Mouse (Mus musculus): ENCODE data around the gene Exoc6b. TPM values are rescaled to one million over a fixed set of nuclear protein-coding genes. Genes with fewer than 3 reads are reported as not detected.
A peak's percentile ranks its signal among the peaks of the same experiment; 100 is the strongest.
"Not testable (repeated sequence)": the region's sequence is repeated elsewhere in the genome, so short reads cannot be mapped to it uniquely, and the experiment has no call there.

Gene Exoc6b
- total RNA-seq, 1 experiment: 19.8 TPM

DNA sequence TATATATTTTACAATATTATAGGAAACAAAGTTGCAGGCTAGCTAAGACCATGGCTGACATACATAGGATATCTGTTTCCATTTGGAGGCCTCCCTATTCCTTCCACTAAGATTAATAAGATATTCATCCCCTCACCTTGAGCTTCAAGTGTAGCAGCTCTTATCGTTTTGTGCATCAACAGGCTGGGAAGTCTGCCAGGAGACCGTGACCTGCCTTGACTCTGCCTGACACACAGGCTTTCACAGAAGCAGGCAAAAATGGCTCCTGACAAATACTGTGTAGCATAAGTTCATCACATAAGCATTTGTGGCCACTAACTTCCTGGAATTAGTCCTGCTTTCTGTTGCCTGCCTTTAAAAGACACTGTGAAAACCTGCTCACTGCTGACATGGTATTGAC lies 27.1 kb upstream of the Exoc6b start:
- Histone ChIP-seq H3K9ac (ENCODE audit: insufficient read depth, low read depth, low read length, poor library complexity, severe bottlenecking) (no peak overlapping the region), H3K4me3 (ENCODE audit: insufficient read depth in 1 of 2, low read depth in 1 of 2, low read length in 2 of 2, poor library complexity in 1 of 2, severe bottlenecking in 1 of 2) (no peak overlapping the region), H3K4me1 (ENCODE audit: control insufficient read depth in 2 of 2, insufficient read depth in 2 of 2, low read length in 2 of 2, poor library complexity in 1 of 2) (no peaks in the 10 kb centered on the region), H3K9me3 (ENCODE audit: control insufficient read depth, insufficient read depth, low read depth, low read length) (no peaks in the 10 kb centered on the region), H3K27ac (ENCODE audit: insufficient read depth, low read depth, low read length, poor library complexity, severe bottlenecking) (no peak overlapping the region), H3K36me3 (ENCODE audit: control insufficient read depth, insufficient read depth, low read length, poor library complexity, severe bottlenecking) (no peaks in the 10 kb centered on the region)
- in situ Hi-C loops (cut with MboI; ENCODE audit: low sequenced_read_pairs in 2 of 2, unreplicated experiment in 2 of 2): no loop called here
- TF ChIP-seq ZNF384 (IDR thresholded peaks at IDR 0.05; ENCODE audit: low read depth, low read length) (no peak), MAFK (IDR thresholded peaks at IDR 0.05; ENCODE audit: insufficient read depth, low read depth, low read length) (no peak), ZC3H11A (IDR thresholded peaks at IDR 0.05; ENCODE audit: borderline replicate concordance, low read depth, low read length) (no peak), HCFC1 (IDR thresholded peaks at IDR 0.05; ENCODE audit: borderline replicate concordance, insufficient read depth, low read length) (no peak), CHD2 (IDR thresholded peaks at IDR 0.05; ENCODE audit: low read depth, low read length) (no peak)
- no peak for DNase-seq (ENCODE audit: low read depth, low spot score)

GRCm38 (mm10) chr6:85087425-85087824 lies 18.1 kb upstream of the Exoc6b start:
- in situ Hi-C loops (cut with MboI; ENCODE audit: low sequenced_read_pairs in 2 of 2, unreplicated experiment in 2 of 2): no loop called here
- no peak overlapping the region for H3K9ac ChIP-seq (ENCODE audit: insufficient read depth, low read depth, low read length, poor library complexity, severe bottlenecking)
- no peak overlapping the region for H3K27ac ChIP-seq (ENCODE audit: insufficient read depth, low read depth, low read length, poor library complexity, severe bottlenecking)
- H3K4me3 ChIP-seq (ENCODE audit: insufficient read depth in 1 of 2, low read depth in 1 of 2, low read length in 2 of 2, poor library complexity in 1 of 2, severe bottlenecking in 1 of 2): no peak overlapping the region
- no peak for DNase-seq (ENCODE audit: low read depth, low spot score)
- peaks cover 0 to 2% of the 10 kb centered on the region in 2 experiments; a peak in 1 of 4 replicates for H3K4me1 ChIP-seq (ENCODE audit: control insufficient read depth in 2 of 2, insufficient read depth in 2 of 2, low read length in 2 of 2, poor library complexity in 1 of 2)
- H3K9me3 ChIP-seq (ENCODE audit: control insufficient read depth, insufficient read depth, low read depth, low read length): no peaks in the 10 kb centered on the region
- no peaks in the 10 kb centered on the region for H3K36me3 ChIP-seq (ENCODE audit: control insufficient read depth, insufficient read depth, low read length, poor library complexity, severe bottlenecking)
- TF ChIP-seq HCFC1 (IDR thresholded peaks at IDR 0.05; ENCODE audit: borderline replicate concordance, insufficient read depth, low read length) (no peak), ZC3H11A (IDR thresholded peaks at IDR 0.05; ENCODE audit: borderline replicate concordance, low read depth, low read length) (no peak), ZNF384 (IDR thresholded peaks at IDR 0.05; ENCODE audit: low read depth, low read length) (no peak), CHD2 (IDR thresholded peaks at IDR 0.05; ENCODE audit: low read depth, low read length) (no peak), MAFK (IDR thresholded peaks at IDR 0.05; ENCODE audit: insufficient read depth, low read depth, low read length) (no peak)

DNA sequence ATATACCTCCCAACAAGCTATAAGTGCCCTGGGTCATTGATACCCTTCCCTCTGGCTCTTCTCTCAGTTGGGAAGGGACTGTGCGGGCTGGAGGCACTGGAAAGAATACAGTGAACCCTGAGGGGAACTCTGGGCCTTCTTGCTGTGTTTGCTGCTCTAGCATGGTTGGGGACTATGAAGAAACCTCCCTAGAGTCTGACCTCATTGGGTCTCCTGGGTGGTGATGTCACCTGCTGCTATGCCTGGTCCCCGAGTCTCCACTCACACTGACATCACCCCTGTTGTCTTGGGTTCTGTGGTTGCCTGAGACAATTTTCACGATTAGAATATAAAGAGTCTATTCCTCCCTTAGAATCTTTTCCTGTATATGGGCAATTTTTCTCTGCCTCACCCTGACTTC lies 17.3 kb upstream of the Exoc6b start:
- TF ChIP-seq MAFK (IDR thresholded peaks at IDR 0.05; ENCODE audit: insufficient read depth, low read depth, low read length): no peak
- TF ChIP-seq CHD2 (IDR thresholded peaks at IDR 0.05; ENCODE audit: low read depth, low read length): no peak
- TF ChIP-seq ZC3H11A (IDR thresholded peaks at IDR 0.05; ENCODE audit: borderline replicate concordance, low read depth, low read length): no peak
- no peak for TF ChIP-seq ZNF384 (IDR thresholded peaks at IDR 0.05; ENCODE audit: low read depth, low read length)
- no peak for TF ChIP-seq HCFC1 (IDR thresholded peaks at IDR 0.05; ENCODE audit: borderline replicate concordance, insufficient read depth, low read length)
- Histone ChIP-seq H3K9ac (ENCODE audit: insufficient read depth, low read depth, low read length, poor library complexity, severe bottlenecking) (no peak overlapping the region), H3K9me3 (ENCODE audit: control insufficient read depth, insufficient read depth, low read depth, low read length) (no peaks in the 10 kb centered on the region), H3K4me3 (ENCODE audit: insufficient read depth in 1 of 2, low read depth in 1 of 2, low read length in 2 of 2, poor library complexity in 1 of 2, severe bottlenecking in 1 of 2) (no peak overlapping the region), H3K27ac (ENCODE audit: insufficient read depth, low read depth, low read length, poor library complexity, severe bottlenecking) (no peak overlapping the region), H3K4me1 (ENCODE audit: control insufficient read depth in 2 of 2, insufficient read depth in 2 of 2, low read length in 2 of 2, poor library complexity in 1 of 2) (peaks cover 0 to 2% of the 10 kb centered on the region in 2 experiments; a peak in 1 of 4 replicates), H3K36me3 (ENCODE audit: control insufficient read depth, insufficient read depth, low read length, poor library complexity, severe bottlenecking) (no peaks in the 10 kb centered on the region)
- DNase-seq (ENCODE audit: low read depth, low spot score): no peak
- in situ Hi-C loops (cut with MboI; ENCODE audit: low sequenced_read_pairs in 2 of 2, unreplicated experiment in 2 of 2): no loop called here

DNA sequence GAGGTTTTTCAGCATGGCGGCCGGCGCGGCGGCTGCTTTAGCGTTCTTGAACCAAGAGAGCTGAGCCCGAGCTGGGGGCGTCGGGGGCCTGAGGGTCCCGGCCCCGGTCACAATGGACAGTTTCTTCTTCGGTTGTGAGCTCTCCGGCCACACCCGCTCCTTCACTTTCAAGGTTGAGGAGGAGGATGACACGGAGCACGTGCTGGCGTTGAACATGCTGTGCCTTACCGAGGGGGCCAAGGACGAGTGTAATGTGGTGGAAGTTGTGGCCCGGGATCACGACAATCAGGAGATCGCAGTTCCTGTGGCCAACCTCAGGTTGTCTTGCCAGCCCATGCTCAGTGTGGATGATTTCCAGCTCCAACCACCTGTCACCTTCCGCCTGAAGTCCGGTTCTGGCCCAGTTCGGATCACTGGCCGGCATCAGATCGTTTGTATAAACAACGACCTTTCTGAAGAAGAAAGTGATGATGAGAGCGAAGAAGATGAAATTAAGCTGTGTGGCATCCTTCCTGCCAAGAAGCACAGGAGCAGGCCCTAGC lies 6.9 kb upstream of the Exoc6b start:
- H3K9me3 ChIP-seq (ENCODE audit: control insufficient read depth, insufficient read depth, low read depth, low read length); DNase-seq (ENCODE audit: low read depth, low spot score); H3K36me3 ChIP-seq (ENCODE audit: control insufficient read depth, insufficient read depth, low read length, poor library complexity, severe bottlenecking); in situ Hi-C loops (cut with MboI; ENCODE audit: low sequenced_read_pairs in 2 of 2, unreplicated experiment in 2 of 2); H3K27ac ChIP-seq (ENCODE audit: insufficient read depth, low read depth, low read length, poor library complexity, severe bottlenecking): not testable (repeated sequence)
- Histone ChIP-seq H3K9ac (ENCODE audit: insufficient read depth, low read depth, low read length, poor library complexity, severe bottlenecking) (peak overlapping the region; percentile 33; the same call in 1 of the 2 replicates), H3K4me3 (ENCODE audit: insufficient read depth in 1 of 2, low read depth in 1 of 2, low read length in 2 of 2, poor library complexity in 1 of 2, severe bottlenecking in 1 of 2) (peak overlapping the region in 1 of 2 experiments; percentile 26; a peak in 1 of 4 replicates), H3K4me1 (ENCODE audit: control insufficient read depth in 2 of 2, insufficient read depth in 2 of 2, low read length in 2 of 2, poor library complexity in 1 of 2) (peaks cover 7 to 12% of the 10 kb centered on the region in 2 experiments)

DNA sequence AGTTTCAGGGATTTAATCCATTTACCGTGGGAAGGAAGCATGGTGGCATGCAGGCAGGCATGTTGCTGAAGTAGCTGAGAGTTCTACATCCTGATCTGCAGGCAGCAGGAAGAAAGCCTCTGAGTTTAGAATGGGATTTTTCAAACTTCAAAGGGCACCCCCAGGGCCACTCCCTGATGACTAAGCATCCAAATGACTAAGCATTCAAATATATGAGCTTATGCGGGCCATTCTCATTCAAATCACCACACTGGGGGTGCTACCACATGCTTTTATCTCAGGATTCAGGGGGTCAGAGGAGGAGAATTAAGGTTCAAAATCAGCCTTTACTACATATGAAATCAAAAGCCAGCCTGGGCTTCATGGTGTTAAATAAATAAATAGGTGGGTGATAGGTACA lies 5.7 kb upstream of the Exoc6b start:
- in situ Hi-C loops (cut with MboI; ENCODE audit: low sequenced_read_pairs in 2 of 2, unreplicated experiment in 2 of 2): no loop called here
- DNase-seq (ENCODE audit: low read depth, low spot score): peak; percentile 56
- Histone ChIP-seq H3K9ac (ENCODE audit: insufficient read depth, low read depth, low read length, poor library complexity, severe bottlenecking) (no peak overlapping the region), H3K4me3 (ENCODE audit: insufficient read depth in 1 of 2, low read depth in 1 of 2, low read length in 2 of 2, poor library complexity in 1 of 2, severe bottlenecking in 1 of 2) (no peak overlapping the region), H3K9me3 (ENCODE audit: control insufficient read depth, insufficient read depth, low read depth, low read length) (no peaks in the 10 kb centered on the region), H3K36me3 (ENCODE audit: control insufficient read depth, insufficient read depth, low read length, poor library complexity, severe bottlenecking) (no peaks in the 10 kb centered on the region), H3K27ac (ENCODE audit: insufficient read depth, low read depth, low read length, poor library complexity, severe bottlenecking) (no peak overlapping the region), H3K4me1 (ENCODE audit: control insufficient read depth in 2 of 2, insufficient read depth in 2 of 2, low read length in 2 of 2, poor library complexity in 1 of 2) (peaks cover 7 to 12% of the 10 kb centered on the region in 2 experiments)
- TF ChIP-seq HCFC1 (IDR thresholded peaks at IDR 0.05; ENCODE audit: borderline replicate concordance, insufficient read depth, low read length) (no peak), CHD2 (IDR thresholded peaks at IDR 0.05; ENCODE audit: low read depth, low read length) (peak; percentile 41; the same call in 1 of the 2 replicates), MAFK (IDR thresholded peaks at IDR 0.05; ENCODE audit: insufficient read depth, low read depth, low read length) (peak; percentile 90), ZC3H11A (IDR thresholded peaks at IDR 0.05; ENCODE audit: borderline replicate concordance, low read depth, low read length) (no peak), ZNF384 (IDR thresholded peaks at IDR 0.05; ENCODE audit: low read depth, low read length) (no peak)

All from ES-E14 (cell line).